Mouse (Mus musculus): ENCODE data around the gene Parp11.

DNA sequence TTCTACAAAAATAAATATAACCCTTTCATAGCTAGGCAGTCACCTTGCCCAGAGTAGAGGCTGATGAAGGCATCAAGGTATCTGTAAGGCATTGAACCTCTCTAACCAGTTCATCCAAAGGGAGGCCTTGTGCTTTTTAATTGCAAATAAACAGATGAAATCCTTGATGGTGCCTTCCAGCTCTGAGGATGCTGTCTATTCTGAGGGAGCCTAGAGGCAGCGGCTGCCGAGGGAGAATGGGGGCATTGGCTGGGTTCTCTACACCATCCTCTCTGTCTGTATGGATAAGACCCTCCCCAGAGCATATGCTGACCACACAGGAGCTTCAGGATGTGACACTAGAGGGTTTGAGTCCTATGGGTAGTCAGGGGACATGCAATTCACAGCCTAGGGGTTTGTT lies 28.3 kb upstream of the Parp11 start:
- TF ChIP-seq CTCF (IDR thresholded peaks at IDR 0.05; ENCODE audit: control insufficient read depth, insufficient read depth, insufficient replicate concordance, low read depth, low read length): no peak
- TF ChIP-seq POLR2A (IDR thresholded peaks at IDR 0.05; ENCODE audit: control insufficient read depth, low read depth, low read length): no peak
